Mouse (Mus musculus) heart, embryonic 13.5 days (tissue): ENCODE measurements around the gene Crtam. TPM values are rescaled to one million over a fixed set of nuclear protein-coding genes. Genes with fewer than 3 reads are reported as not detected.

Experiments
- ATAC-seq: fragments of 200-750 bp; cut with Nextera tagmentation; 2 replicates; pipeline ENCODE4 v1.8.0; 2017; ENCODE audit warnings: moderate TSS enrichment; ENCODE audit not compliant: insufficient number of reproducible peaks, low FRiP score, low TSS enrichment; ENCODE audit errors: extremely low read depth
- H3K27ac ChIP-seq: fragments of 300-500 bp; sonication (generic); replicated peaks from 2 replicates; pipeline ENCODE4 v1.5.1; 2015; ENCODE audit warnings: moderate library complexity, mild to moderate bottlenecking, inconsistent platforms
- H3K27me3 ChIP-seq: fragments of 300-500 bp; sonication (generic); replicated peaks from 2 replicates; pipeline ENCODE4 v1.6.1; 2015; ENCODE audit warnings: mild to moderate bottlenecking, inconsistent platforms
- H3K36me3 ChIP-seq: fragments of 300-500 bp; sonication (generic); 2 replicates; pipeline ENCODE4 v1.6.1; 2015; ENCODE audit warnings: mild to moderate bottlenecking, inconsistent platforms
- H3K4me1 ChIP-seq: fragments of 300-500 bp; sonication (generic); 2 replicates; pipeline ENCODE4 v1.6.1; 2015; ENCODE audit warnings: inconsistent platforms
- H3K4me2 ChIP-seq: fragments of 300-500 bp; sonication (generic); 2 replicates; pipeline ENCODE4 v1.6.1; 2015; ENCODE audit warnings: inconsistent platforms, mild to moderate bottlenecking, moderate library complexity
- H3K4me3 ChIP-seq: fragments of 300-500 bp; sonication (generic); 2 replicates; pipeline ENCODE4 v1.5.1; 2015; ENCODE audit warnings: moderate library complexity, mild to moderate bottlenecking, inconsistent platforms
- H3K9ac ChIP-seq: fragments of 300-500 bp; sonication (generic); 2 replicates; pipeline ENCODE4 v1.6.1; 2015; ENCODE audit warnings: inconsistent platforms, mild to moderate bottlenecking, moderate library complexity
- H3K9me3 ChIP-seq: fragments of 300-500 bp; sonication (generic); 2 replicates; pipeline ENCODE4 v1.6.1; 2016; ENCODE audit warnings: inconsistent platforms
- WGBS: fragments of 180-500 bp; shearing (Covaris S2); methylation state at CpG from one replicate; pipeline ENCODE4 v1.1.7; 2015; ENCODE audit warnings: mixed read lengths; 5-methylcytosine and 5-hydroxymethylcytosine counted together
- polyA plus RNA-seq: library from polyadenylated mRNA; unstranded; fragments of >200 nt; fragmentation: Nextera tagmentation; extraction: Ambion mirVana; gene quantifications from 2 replicates; pipeline ENCODE4 v1.2.1, GENCODE M21; 2015

Gene Crtam
- polyA plus RNA-seq: not detected in 2 replicates

GRCm38 (mm10) chr9:41004415-41004814, at the start of gene Crtam:
TSS of gene Crtam (minus strand) at chr9:41004628.
- no peak for ATAC-seq
- no peaks in the 10 kb centered on the region for H3K9me3 ChIP-seq
- WGBS: 22% methylated on average over 4 of the region's 4 CpGs
- H3K27ac ChIP-seq: no peak within 1 kb of the TSS
- H3K4me2 ChIP-seq: no peak within 1 kb of the TSS
- no peak within 1 kb of the TSS for H3K9ac ChIP-seq
- 0 out of 2 replicates have a peak, but pooled peaks cover 3% of the 10 kb centered on the region for H3K4me1 ChIP-seq
- no peaks in the 10 kb centered on the region for H3K27me3 ChIP-seq
- no peaks in the 10 kb centered on the region for H3K36me3 ChIP-seq
- no peak within 1 kb of the TSS for H3K4me3 ChIP-seq

GRCm38 (mm10) chr9:41054166-41054565, 49.7 kb upstream of the Crtam start:
- Histone ChIP-seq H3K36me3 (no peaks in the 10 kb centered on the region), H3K4me2 (no peak overlapping the region), H3K4me1 (peaks cover 51% of the 10 kb centered on the region), H3K9ac (no peak overlapping the region), H3K9me3 (0 out of 2 replicates have a peak, but pooled peaks cover 3% of the 10 kb centered on the region), H3K27ac (no peak overlapping the region), H3K27me3 (no peaks in the 10 kb centered on the region), H3K4me3 (no peak overlapping the region)
- WGBS: 77% methylated on average over 9 of the region's 9 CpGs
- no peak for ATAC-seq

- no peak overlapping the region for H3K4me2 ChIP-seq
- 62% methylated on average over 4 of the region's 4 CpGs for WGBS
- H3K27me3 ChIP-seq: no peaks in the 10 kb centered on the region
- H3K27ac ChIP-seq: no peak overlapping the region
- no peaks in the 10 kb centered on the region for H3K36me3 ChIP-seq
- no peak overlapping the region for H3K4me3 ChIP-seq
- no peak for ATAC-seq
- H3K9ac ChIP-seq: no peak overlapping the region
- H3K9me3 ChIP-seq: 0 out of 2 replicates have a peak, but pooled peaks cover 3% of the 10 kb centered on the region
- H3K4me1 ChIP-seq: peaks cover 51% of the 10 kb centered on the region
These were observed 49.0 kb upstream of the Crtam start for GRCm38 (mm10) chr9:41053478-41053877.

GRCm38 (mm10) chr9:41051080-41051932, 46.9 kb upstream of the Crtam start:
- no peak for ATAC-seq
- no peaks in the 10 kb centered on the region for H3K27me3 ChIP-seq
- 45% methylated on average over 11 of the region's 11 CpGs for WGBS
- 0 out of 2 replicates have a peak overlapping the region, but pooled peaks have one; percentile 4 for H3K4me2 ChIP-seq
- H3K36me3 ChIP-seq: 0 out of 2 replicates have a peak, but pooled peaks cover 7% of the 10 kb centered on the region
- H3K9ac ChIP-seq: peak overlapping the region; percentile 33; the same call in 1 of the 2 replicates
- H3K4me1 ChIP-seq: peaks cover 50% of the 10 kb centered on the region
- H3K27ac ChIP-seq: peak overlapping the region; percentile 46; the same call in 1 of the 2 replicates
- 0 out of 2 replicates have a peak, but pooled peaks cover 3% of the 10 kb centered on the region for H3K9me3 ChIP-seq
- H3K4me3 ChIP-seq: no peak overlapping the region

GRCm38 (mm10) chr9:41050331-41051079, 46.1 kb upstream of the Crtam start:
- H3K4me1 ChIP-seq: peaks cover 53% of the 10 kb centered on the region
- no peak overlapping the region for H3K4me3 ChIP-seq
- 0 out of 2 replicates have a peak overlapping the region, but pooled peaks have one; percentile 4 for H3K4me2 ChIP-seq
- peak overlapping the region; percentile 46; the same call in 1 of the 2 replicates for H3K27ac ChIP-seq
- 0 out of 2 replicates have a peak, but pooled peaks cover 7% of the 10 kb centered on the region for H3K36me3 ChIP-seq
- no peaks in the 10 kb centered on the region for H3K27me3 ChIP-seq
- H3K9ac ChIP-seq: peak overlapping the region; percentile 33; the same call in 1 of the 2 replicates
- H3K9me3 ChIP-seq: 0 out of 2 replicates have a peak, but pooled peaks cover 3% of the 10 kb centered on the region
- no peak for ATAC-seq
- WGBS: 43% methylated on average over 12 of the region's 12 CpGs

GRCm38 (mm10) chr9:41049282-41049681, 44.9 kb upstream of the Crtam start:
- Histone ChIP-seq H3K4me2 (no peak overlapping the region), H3K36me3 (0 out of 2 replicates have a peak, but pooled peaks cover 7% of the 10 kb centered on the region), H3K9ac (no peak overlapping the region), H3K27me3 (no peaks in the 10 kb centered on the region), H3K9me3 (0 out of 2 replicates have a peak, but pooled peaks cover 3% of the 10 kb centered on the region), H3K27ac (no peak overlapping the region), H3K4me1 (peaks cover 55% of the 10 kb centered on the region), H3K4me3 (no peak overlapping the region)
- 50% methylated on average over 7 of the region's 7 CpGs for WGBS
- no peak for ATAC-seq

- no peak for ATAC-seq
- Histone ChIP-seq H3K4me1 (peaks cover 53% of the 10 kb centered on the region), H3K4me2 (no peak overlapping the region), H3K27me3 (no peaks in the 10 kb centered on the region), H3K36me3 (0 out of 2 replicates have a peak, but pooled peaks cover 7% of the 10 kb centered on the region), H3K27ac (no peak overlapping the region), H3K9ac (no peak overlapping the region), H3K4me3 (no peak overlapping the region), H3K9me3 (0 out of 2 replicates have a peak, but pooled peaks cover 2% of the 10 kb centered on the region)
- 68% methylated on average over 3 of the region's 3 CpGs for WGBS
These were observed 44.4 kb upstream of the Crtam start for GRCm38 (mm10) chr9:41048820-41049219.

GRCm38 (mm10) chr9:41048216-41048615, 43.8 kb upstream of the Crtam start:
- H3K27me3 ChIP-seq: no peaks in the 10 kb centered on the region
- peaks cover 47% of the 10 kb centered on the region for H3K4me1 ChIP-seq
- no peak overlapping the region for H3K27ac ChIP-seq
- H3K9ac ChIP-seq: no peak overlapping the region
- peaks cover 12% of the 10 kb centered on the region; the same call in 1 of the 2 replicates for H3K36me3 ChIP-seq
- H3K4me3 ChIP-seq: no peak overlapping the region
- H3K4me2 ChIP-seq: no peak overlapping the region
- ATAC-seq: no peak; the same call in 1 of the 2 replicates
- WGBS: 91% methylated on average over 7 of the region's 7 CpGs
- no peaks in the 10 kb centered on the region for H3K9me3 ChIP-seq

- no peak overlapping the region for H3K27ac ChIP-seq
- no peak overlapping the region for H3K9ac ChIP-seq
- H3K36me3 ChIP-seq: peaks cover 17% of the 10 kb centered on the region
- no peaks in the 10 kb centered on the region for H3K27me3 ChIP-seq
- peaks cover 41% of the 10 kb centered on the region for H3K4me1 ChIP-seq
- H3K4me2 ChIP-seq: no peak overlapping the region
- no peak overlapping the region for H3K4me3 ChIP-seq
- no peak for ATAC-seq
- H3K9me3 ChIP-seq: no peaks in the 10 kb centered on the region
- 76% methylated on average over 2 of the region's 2 CpGs for WGBS
These were observed 43.2 kb upstream of the Crtam start for GRCm38 (mm10) chr9:41047654-41048053.

- ATAC-seq: no peak
- Histone ChIP-seq H3K4me3 (no peak overlapping the region), H3K27ac (no peak overlapping the region), H3K9me3 (no peaks in the 10 kb centered on the region), H3K36me3 (peaks cover 23% of the 10 kb centered on the region), H3K27me3 (no peaks in the 10 kb centered on the region), H3K4me1 (peaks cover 33% of the 10 kb centered on the region), H3K9ac (no peak overlapping the region), H3K4me2 (no peak overlapping the region)
- 11% methylated on average over 3 of the region's 3 CpGs for WGBS
These were observed 40.2 kb upstream of the Crtam start for GRCm38 (mm10) chr9:41044626-41045025.

- Histone ChIP-seq H3K4me1 (peaks cover 25% of the 10 kb centered on the region), H3K4me3 (no peak overlapping the region), H3K36me3 (peaks cover 23% of the 10 kb centered on the region), H3K9me3 (no peaks in the 10 kb centered on the region), H3K4me2 (no peak overlapping the region), H3K27me3 (no peaks in the 10 kb centered on the region), H3K9ac (no peak overlapping the region), H3K27ac (no peak overlapping the region)
- no peak for ATAC-seq
- 78% methylated on average over 5 of the region's 5 CpGs for WGBS
These were observed 39.2 kb upstream of the Crtam start for GRCm38 (mm10) chr9:41043641-41044040.
